Mouse (Mus musculus): Measurements from ENCODE around the gene Dhx15.

DNA sequence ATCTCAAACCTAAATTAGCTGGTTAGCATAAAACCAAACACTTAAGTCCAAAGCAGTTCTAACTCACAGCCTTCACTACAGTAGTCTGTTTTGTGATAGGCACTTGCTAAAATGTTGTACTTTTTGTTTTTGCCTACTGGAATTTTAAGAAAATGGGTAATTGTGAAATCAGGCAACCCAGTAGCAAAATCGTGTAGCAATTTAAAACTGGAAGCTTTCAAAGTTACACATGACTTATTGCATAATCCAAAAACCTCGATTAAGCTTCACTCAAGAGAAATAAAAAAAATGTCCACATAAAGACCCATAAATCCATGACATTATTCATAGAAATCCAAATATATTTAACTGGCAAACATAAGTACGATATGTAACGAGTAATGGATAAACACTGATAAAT is 43.2 kb downstream of the Dhx15 start:
- TF ChIP-seq CTCF (IDR thresholded peaks at IDR 0.05; ENCODE audit: borderline replicate concordance, insufficient read depth, low read length): no peak
- no peak for TF ChIP-seq POLR2A (IDR thresholded peaks at IDR 0.05; ENCODE audit: low read depth, low read length)
